Mouse (Mus musculus) spleen, embryonic (tissue): Measurements from ENCODE around the gene Irak1.

ENCODE experiments used
- CTCF ChIA-PET: fragments of 350-600 bp; sonication (Branson Sonifier 250); formaldehyde crosslinking; loops from one replicate; lab custom pipeline; 2022; lab: Charles Lee

Irak1 gene

DNA sequence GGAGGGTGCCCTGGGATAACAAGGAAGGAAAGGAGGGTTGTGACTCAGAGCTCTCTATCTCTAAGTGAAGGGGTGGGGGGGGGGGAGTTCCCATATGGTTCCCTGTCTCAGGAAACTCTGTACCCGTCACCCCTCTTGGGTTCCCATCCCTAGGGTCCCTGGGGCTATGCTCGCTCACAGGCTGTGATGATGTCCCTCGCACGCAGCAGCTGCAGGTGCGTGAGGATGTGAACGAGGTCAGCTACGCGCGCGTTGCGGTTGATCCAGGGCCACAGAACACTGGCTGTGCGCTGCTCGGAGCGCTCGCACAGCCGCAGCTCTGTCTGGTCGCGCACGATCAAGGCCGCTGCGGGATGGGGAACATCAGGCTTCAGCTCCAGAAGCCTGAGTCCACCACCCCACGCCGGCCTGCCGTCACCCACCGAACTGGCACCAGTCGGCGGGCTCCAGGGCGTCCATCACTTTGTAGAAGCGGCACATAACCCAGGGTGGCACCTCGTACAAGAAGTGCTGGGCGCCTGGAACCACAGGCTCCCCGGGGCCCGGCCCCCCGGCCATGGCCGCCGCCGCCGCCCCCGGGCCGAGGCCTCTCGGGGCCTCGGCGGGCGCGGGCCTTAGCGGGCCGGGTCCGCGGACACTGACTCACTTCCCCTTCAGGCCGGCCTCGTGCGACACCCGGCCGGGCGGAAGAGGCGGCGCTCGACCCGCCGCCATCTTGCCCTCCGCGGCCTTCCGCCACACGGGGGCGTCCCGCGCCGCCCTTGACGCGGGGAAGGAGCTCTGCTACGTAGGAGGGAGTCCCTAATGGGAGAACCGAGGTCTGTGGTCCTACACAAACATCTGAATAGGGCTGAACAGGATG is at the start of gene Irak1:
Gene Irak1 (minus strand): TSS at position 731 of the 862 bp plus-strand sequence.
- CTCF ChIA-PET: no interaction called here

GRCm38 (mm10) chrX:74070794-74071193 is 47.1 kb upstream of the Irak1 start:
- CTCF ChIA-PET: interaction anchor here (0.6 to 1.0 kb wide), 2 partner anchors 39 to 169 kb away, joined by 3 read pairs; no protein-coding TSS in a partner anchor

- CTCF ChIA-PET: no interaction called here
These were observed 44.2 kb upstream of the Irak1 start for GRCm38 (mm10) chrX:74067891-74068290.

DNA sequence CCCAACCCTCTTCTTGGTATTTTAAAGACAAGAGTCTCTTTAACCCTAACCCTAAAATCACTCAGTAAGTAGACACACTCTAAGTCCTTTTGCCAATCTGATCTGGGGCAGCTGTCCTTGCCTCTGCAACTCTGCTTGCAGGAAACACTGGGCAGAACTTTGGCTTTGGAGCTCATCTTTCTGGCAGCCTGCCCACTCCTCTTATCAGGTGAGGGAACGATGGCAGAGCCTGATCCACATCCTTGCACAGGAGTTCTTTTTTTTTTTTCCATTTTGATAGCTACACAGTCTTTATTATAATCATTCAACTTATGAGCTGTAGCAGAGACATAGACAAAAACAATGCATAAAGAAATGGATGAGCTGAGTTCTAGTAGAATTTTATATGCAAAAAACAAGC is 21.4 kb upstream of the Irak1 start:
- CTCF ChIA-PET: no interaction called here

DNA sequence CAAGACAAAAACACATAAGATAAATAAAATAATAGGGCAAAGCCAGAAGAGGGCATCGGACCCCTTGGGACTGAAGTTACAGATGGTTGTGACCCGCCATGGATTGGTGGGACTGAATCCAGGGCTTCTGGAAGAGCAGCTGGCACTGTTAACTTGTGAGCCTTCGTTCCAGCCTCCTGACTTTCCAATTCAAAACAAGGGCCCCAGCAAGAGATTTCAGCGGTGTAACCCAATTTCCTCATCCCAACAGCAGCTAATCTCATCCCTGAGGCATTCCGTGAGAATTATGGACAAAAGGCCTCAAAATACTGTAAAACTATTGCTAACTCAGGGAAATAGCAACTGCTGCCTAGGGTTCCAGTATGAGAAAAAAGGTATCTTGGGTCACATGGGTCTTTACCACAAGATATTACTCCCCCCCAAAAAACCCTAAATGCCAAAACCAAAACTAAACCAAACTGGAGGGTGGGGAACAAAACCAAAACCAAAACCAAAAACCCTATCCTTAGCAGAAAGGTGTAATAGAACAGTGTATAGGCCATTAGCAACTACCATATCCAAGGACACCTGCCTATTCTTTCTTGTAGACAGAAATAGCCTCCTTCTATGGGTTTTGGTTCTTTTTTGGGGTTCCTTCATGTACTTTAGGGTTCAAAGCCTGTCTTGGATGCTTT is 14.1 kb upstream of the Irak1 start:
- CTCF ChIA-PET: no interaction called here

DNA sequence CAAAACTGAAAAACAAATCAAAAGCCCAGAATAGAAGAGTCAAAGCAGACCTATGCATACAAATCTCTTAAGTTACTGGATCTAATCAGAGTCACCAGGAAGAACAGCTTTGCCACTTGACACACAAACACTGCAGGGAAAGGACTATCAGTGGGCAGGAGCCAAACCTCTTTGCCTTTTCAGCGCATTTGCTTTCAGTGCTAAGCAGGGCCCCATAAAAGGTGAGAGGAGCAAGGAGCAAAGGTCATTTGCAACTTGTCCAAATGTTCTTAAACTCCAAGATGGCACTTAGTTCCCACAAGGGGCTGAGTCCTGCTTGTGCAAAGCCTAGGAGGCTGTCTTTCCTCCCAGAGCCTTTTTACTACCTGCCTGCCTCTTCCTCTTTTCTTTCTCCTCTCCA is 6.3 kb upstream of the Irak1 start:
- CTCF ChIA-PET: no interaction called here

DNA sequence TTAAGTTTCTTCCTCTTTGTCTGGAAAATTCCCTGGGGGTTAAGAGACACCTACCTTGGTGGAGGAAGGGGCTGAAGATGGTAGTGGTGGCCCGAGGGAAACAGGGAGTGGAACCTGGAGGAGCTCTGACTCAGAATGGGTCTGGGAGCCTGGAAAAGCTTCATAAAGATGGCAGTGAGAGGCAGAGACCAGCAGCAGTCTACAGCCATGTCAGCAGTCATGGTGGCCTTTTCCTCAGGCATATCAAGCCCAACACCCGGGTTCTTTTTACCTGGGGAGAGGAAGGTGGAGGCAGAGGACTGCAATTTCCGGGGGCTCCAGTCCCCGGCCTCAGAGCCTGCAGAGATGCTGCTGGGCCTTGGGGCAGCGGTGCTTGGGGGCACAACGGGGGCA is 927 bp downstream of the Irak1 start:
- CTCF ChIA-PET: no interaction called here

GRCm38 (mm10) chrX:74014597-74014996 is 9.1 kb downstream of the Irak1 start:
- CTCF ChIA-PET: interaction anchor here (0.6 kb wide), 1 partner anchor 87 kb away, joined by 3 read pairs; no protein-coding TSS in a partner anchor

DNA sequence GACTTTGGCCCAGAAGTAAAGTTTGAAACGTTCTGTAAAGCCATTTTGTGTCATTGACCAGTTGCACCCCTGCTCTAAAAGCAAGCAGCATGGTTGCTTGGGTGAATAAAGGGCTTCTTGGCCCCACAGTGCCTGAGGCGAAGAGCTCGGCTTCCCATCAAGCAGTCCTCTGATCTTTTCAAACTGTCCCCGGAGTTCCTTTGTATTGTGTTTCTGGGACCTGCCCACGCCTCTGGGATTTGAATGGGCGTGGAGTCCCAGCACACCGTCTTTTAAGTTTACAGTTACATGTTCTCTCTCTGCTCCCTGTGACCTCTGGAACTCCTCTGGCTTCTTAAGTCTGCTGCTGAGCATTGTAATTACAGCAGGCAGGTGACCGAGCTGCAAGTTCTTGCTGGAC is 15.7 kb downstream of the Irak1 start:
- CTCF ChIA-PET: no interaction called here

DNA sequence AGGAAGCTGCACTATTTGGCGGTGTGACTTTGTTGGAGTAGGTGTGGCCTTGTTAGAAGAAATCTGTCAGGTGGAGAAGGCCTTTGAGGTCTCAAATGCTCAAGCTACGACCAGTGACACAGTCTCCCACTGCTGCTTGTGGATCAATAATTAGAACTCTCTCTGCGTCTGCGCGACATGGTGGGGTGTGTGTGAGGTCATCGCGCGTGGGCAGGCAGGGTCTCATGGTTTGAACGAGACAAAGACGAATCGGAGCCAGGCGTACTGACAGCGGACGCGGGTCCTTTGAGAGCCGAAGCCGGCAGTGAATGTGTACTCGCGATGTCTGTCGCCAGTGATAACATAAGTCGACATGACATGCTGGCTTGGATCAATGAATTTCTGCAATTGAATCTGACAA is 17.3 kb downstream of the Irak1 start:
- CTCF ChIA-PET: no interaction called here

GRCm38 (mm10) chrX:74003644-74004043 is 20.1 kb downstream of the Irak1 start:
- CTCF ChIA-PET: interaction anchor here (0.5 kb wide), 1 partner anchor 433 kb away, joined by 5 read pairs; no protein-coding TSS in a partner anchor

DNA sequence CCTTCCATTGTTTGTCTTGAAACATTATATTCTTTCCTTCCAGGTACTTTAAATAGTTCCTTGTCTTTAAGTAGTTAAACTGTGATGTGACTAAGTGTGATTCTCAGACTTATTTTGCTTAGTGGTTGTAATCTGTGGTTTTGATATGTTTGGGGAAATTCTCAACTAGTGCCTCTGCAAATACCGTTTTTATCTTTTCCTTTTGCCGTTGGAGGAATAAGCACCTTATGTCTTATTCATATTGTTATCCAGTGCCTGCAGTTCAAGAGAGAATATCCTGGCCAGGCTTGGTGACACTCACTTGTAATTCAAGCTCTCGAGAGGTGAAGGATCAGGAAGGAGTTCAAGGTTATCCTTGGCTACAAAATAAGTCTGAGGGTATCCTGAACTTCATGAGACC is 22.7 kb downstream of the Irak1 start:
- CTCF ChIA-PET: no interaction called here

DNA sequence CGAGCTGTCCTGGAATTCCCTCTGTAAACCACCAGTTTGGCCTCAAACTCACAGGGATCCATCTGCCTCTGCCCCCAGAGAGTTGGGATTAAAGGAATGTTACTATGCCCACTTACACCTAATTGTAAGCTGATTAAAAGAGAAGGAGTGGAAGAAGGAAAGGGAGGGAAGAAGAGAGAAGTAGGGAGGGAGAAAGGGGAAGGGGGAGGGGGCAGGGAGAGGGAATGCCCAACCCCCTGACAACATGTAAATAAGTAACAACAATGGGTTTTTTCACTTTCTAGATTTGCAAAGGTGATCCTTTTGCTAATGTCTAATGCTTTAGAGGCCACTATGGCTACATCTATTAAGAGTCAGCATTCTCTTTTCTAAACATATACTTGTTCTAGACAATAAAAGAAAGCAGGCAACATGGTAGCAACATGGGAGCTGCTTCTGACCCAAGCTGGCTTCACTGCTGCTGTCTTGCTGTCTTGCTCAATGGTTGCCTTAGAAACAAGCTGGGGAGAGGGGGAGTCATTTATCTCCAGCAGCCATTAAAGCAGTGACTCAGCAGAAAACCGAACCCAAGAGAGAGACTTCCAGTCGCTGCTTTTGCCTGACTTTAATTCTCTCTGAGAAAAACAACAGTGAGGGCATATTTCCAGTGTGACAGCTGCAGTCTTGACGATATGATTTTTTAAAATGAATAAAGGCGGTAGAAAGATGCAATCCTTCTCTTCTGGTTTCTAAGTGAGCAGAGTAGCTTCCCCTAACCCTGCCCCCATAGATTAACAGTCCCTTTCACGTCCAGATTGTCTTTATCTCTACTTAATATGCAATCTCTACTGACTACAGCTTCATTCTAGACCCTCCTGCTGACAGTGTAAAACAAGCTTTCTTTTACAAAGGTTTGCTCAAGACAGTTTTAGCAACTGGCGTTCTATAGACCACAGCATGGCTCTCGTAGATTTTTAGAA is 24.5 kb downstream of the Irak1 start:
- CTCF ChIA-PET: no interaction called here

- CTCF ChIA-PET: no interaction called here
These were observed 45.9 kb downstream of the Irak1 start for GRCm38 (mm10) chrX:73977783-73978182.

DNA sequence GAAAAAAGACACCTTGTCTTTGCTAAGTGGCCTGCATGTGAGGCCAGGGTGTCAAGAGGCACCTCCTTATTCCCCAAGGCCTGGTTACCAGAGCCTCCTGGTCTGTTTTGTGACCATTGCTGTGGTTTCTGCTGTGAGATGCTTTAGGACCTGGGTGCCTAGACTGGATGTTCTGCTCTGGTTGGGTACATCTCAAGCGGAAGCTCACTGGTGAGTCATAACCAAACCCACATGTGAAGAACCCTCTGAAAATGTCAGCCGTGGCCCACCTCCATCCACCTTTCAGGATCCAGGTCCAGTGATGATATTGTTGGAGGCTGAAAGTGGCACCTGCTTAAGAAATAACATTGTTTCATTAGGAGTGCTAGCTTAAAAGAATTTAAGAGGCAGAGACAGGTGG is 47.4 kb downstream of the Irak1 start:
- CTCF ChIA-PET: no interaction called here

DNA sequence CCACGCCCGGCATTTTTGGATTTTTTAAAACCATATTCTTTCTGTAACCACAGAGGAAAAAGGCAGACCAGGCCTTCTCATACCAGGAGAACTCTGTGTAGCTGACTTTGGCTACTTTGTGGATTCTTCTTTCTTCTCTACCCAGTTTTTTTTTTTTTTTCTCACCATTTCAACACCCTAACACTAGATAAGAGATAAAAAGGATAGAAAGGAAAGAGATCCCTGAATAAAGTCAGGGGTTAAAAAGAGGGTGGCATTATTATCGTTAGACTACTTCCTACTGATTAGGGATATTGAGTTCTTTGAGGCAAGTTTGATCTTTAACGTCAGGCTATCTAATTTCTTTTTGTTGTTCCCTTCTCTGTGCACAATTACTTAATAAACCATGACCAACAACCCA is 50.9 kb downstream of the Irak1 start:
- CTCF ChIA-PET: no interaction called here

GRCm38 (mm10) chrX:73970781-73971180 is 52.9 kb downstream of the Irak1 start:
- CTCF ChIA-PET: interaction anchor here (0.8 kb wide), 1 partner anchor 13 kb away, joined by 3 read pairs; no protein-coding TSS in a partner anchor

- CTCF ChIA-PET: no interaction called here
These were observed 54.0 kb downstream of the Irak1 start for GRCm38 (mm10) chrX:73969729-73970128.

GRCm38 (mm10) chrX:73969167-73969566 is 54.6 kb downstream of the Irak1 start:
- CTCF ChIA-PET: no interaction called here

- CTCF ChIA-PET: no interaction called here
These were observed 56.3 kb downstream of the Irak1 start for GRCm38 (mm10) chrX:73967177-73968075.
